Mouse (Mus musculus) kidney, adult 18-20 months (tissue): Measurements from ENCODE around the gene Vsig2.
A peak's percentile ranks its signal among the peaks of the same experiment; 100 is the strongest.

ENCODE experiments used
- DNase-seq: peaks from one replicate; pipeline ENCODE4 v3.0.0; 2021

Gene Vsig2

DNA sequence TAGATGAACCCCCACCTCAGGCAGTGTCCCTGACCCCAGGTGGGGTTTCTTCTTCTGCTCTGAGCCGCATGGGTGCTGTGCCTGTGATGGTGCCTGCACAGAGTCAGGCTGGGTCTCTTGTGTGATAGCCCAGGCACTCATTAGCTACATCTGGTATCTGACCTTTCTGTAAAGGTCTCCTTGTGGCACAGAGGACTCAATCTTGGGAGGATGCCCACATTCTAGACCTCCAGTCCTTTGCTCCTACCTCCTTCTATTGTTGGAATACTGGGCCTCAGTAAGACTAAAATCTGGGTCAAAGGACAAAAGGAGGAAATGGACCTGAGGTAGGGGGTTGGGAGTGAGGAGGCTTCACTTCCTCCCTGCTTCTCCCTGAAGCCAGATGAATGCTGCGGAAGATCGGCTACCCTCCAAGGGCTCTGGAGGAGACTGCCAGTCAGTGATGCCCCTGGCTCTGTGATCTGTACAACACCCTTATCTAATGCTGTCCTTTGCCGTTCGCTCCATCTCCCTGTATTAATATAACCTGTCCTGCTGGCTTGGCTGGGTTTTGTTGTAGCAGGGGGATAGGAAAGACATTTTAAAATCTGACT is 1.3 kb upstream of the Vsig2 start:
- no peak for DNase-seq

- DNase-seq = no peak
These were observed 1.2 kb downstream of the Vsig2 start for GRCm38 (mm10) chr9:37540226-37540625.

GRCm38 (mm10) chr9:37540701-37541575 is 1.9 kb downstream of the Vsig2 start:
- DNase-seq = no peak

GRCm38 (mm10) chr9:37541851-37542642 is 3.0 kb downstream of the Vsig2 start:
- DNase-seq = no peak

DNA sequence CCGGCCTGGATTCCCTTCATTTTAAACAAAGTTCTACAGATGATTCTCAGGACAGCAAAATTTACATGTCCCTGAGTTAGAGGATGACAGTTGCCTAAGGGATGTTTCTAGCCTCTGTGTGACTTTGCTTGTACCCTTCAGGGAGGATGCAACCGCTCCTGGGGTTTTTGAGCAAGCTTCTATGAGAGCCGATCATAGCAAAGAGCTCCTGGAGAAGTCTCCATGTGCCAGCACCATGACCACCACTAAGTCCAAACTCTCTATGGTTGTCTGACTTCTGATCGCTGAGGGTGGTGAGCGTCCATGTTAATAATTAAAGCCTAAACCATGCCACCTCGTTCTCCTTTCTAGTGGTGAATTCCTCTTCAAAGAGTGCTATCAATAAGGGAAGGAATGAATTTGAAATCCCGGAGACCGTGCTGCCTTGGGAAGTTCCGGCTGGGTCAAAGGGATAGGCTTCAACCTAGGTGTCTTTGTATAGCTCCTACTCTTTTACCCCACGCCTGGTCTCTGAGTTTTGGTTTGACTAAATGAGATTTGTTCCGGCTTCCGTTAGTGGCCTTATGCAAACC is 4.9 kb downstream of the Vsig2 start:
- DNase-seq = peak; percentile 40

DNA sequence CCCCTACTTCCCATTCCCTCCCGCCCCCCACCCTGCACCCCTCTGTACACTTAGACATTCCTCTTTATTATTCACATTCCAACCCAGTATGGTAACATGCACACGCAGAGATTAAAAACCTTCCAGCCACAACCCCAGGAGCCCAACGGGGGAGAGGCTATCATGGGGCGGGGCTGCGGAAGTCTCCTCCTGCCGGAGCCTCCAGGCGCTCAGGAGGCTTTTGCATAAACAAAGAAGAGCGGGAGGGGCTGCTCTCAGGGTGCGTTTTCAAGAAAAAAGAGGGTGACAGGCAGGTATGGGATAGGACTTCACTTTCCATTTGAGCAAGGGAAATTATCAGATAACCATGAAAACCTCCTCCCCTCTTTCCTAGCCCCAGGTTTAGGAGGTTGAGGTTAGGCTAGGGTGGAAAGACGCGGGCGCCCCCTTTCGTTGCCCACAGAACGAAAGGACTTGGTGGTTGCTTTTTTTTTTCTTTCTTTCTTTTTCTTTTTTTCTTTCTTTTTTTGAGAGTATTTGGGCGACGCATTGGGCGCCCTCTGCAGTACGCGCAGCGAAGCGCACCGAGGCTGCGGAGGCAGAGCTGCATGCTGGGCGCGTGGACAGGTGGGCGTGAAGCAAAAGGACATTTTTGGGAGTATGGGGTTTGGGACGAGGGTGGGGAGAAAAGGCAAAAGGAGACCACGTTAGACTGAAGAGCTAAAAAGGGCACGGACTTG is 5.6 kb downstream of the Vsig2 start:
- peak; percentile 74 for DNase-seq

- DNase-seq = no peak
These were observed 6.1 kb downstream of the Vsig2 start for GRCm38 (mm10) chr9:37545166-37545610.

- no peak for DNase-seq
These were observed 6.9 kb downstream of the Vsig2 start for GRCm38 (mm10) chr9:37545847-37546452.

DNA sequence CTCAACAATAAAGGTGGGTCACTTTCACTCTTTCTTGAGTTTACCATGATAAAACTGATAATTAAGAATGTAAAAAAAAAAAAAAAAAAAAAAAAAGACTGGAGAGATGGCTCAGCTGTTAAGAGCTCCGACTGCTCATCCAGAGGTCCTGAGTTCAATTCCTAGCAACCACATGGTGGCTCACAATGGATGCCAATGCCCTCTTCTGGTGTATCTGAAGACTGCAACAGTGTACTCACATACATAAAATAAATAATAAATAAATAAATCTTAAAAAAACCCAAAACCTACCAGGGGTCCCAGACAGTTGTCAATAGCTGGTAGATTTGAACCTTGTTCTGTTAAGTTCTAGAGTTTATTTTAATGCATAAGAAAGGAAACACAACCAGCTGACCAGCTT is 7.8 kb downstream of the Vsig2 start:
- DNase-seq = no peak

- DNase-seq = no peak
These were observed 11.4 kb downstream of the Vsig2 start for GRCm38 (mm10) chr9:37550435-37550834.

GRCm38 (mm10) chr9:37551751-37552531 is 12.9 kb downstream of the Vsig2 start:
- no peak for DNase-seq

GRCm38 (mm10) chr9:37552536-37553293 is 13.7 kb downstream of the Vsig2 start, which contains the start of gene Nrgn:
TSS of gene Nrgn (minus strand) at chr9:37552904.
- peak; percentile 82 for DNase-seq

GRCm38 (mm10) chr9:37554279-37554678 is 15.2 kb downstream of the Vsig2 start:
- DNase-seq = no peak

DNA sequence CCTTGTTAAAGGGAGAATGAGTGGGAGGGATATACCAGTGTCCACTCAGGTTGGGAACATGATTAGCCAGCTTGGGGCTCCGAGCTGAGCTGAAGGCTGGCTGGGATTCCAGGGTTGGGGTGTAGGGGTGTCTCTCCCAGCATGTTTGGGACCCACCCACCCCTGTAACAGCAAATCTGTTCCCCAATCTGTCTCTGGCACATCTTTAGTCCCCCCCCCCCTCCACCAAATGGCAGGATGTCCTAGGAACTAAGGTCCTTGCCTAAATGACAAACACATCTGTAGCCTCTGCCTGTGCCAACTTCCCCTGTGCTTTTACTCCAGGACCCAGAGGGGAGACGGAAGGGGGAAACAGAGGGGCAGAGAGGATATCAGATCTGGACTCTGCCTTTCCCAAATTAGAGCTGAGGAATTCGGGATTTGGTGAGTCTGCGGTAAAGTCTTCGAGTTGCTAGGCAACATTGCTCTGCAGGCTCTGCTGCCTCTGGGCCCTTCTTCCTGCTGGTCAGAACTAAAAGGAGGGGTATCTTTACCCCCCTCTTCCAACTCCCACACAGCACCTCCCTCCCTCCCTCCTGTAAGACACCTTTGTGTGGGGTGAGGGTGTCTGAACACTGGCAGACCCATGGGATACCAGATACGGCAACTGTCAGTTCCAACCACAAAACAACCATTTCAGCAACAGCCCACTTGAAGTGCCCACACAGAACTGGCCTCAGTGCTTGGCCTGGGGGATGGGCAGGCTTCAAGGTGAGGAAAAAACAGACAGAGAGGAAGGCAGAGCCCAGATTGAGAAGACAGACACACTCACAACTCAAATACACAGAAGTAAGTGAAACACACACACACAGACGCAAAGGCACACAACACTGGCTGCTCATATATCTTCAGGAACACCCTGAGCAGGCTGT is 16.0 kb downstream of the Vsig2 start, which contains the start of gene Siae:
TSS of gene Siae (plus strand) at position 861 of the 911 bp plus-strand sequence.
- DNase-seq = no peak

GRCm38 (mm10) chr9:37556366-37556765 is 17.3 kb downstream of the Vsig2 start:
- DNase-seq = no peak

DNA sequence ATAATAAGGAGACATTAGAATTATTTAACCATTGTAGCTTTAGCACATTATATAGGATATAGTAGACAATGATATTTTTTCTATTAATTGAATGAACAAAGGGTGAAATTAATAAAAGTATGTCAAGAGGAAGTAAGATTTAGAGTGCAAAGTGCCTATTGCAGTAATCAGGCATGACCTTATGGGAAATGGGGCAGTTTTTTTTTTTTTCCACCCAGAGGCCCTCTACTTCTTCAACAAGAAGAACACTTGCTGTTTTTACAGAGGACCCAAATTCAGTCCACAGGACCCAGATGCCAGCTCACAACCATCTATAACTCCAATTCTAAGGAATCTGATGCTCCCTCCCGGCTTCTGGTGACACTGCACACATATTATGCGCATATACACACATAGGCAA is 21.6 kb downstream of the Vsig2 start:
- no peak for DNase-seq

GRCm38 (mm10) chr9:37563805-37564204 is 24.8 kb downstream of the Vsig2 start:
- no peak for DNase-seq

GRCm38 (mm10) chr9:37567019-37567418 is 28.0 kb downstream of the Vsig2 start:
- no peak for DNase-seq

DNA sequence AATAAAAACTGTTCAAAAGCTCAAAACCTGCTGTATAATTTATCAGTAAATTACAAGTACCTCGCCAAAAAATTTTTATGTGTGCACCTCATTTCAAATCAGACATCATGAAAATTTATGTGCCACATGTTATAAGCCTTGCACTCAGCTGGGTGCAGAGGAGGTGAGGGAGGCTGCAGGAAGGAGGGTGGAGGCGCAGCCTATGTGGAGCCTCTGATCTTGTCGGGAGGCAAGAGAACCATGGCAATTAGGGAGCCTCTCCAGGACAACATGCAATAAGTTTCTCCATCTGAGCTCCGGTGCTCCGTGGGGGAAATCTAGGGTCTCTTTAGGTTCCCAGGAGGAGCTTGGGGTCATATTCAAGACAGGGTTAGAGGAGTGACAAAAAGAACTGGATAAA is 28.4 kb downstream of the Vsig2 start:
- no peak for DNase-seq
